Mouse (Mus musculus) bone marrow, adult 2 months (tissue): Measurements from ENCODE around the gene Sorcs1. TPM values are rescaled to one million over a fixed set of nuclear protein-coding genes. Genes with fewer than 3 reads are reported as not detected.

Experiments
- H3K27ac ChIP-seq: fragments of 200-500 bp; 2 replicates; pipeline ENCODE4 v1.5.1; 2012; ENCODE audit warnings: low read depth, mild to moderate bottlenecking, control low read depth, inconsistent platforms, low read length; ENCODE audit not compliant: control insufficient read depth, poor library complexity, insufficient read depth
- H3K4me1 ChIP-seq: fragments of 200-500 bp; 2 replicates; pipeline ENCODE4 v1.6.1; 2011; ENCODE audit warnings: low read length; ENCODE audit not compliant: control insufficient read depth, insufficient read depth
- H3K4me3 ChIP-seq: fragments of 200-500 bp; replicated peaks from 2 replicates; pipeline ENCODE3; 2011; ENCODE audit warnings: mild to moderate bottlenecking, low read depth, low read length, control low read depth; ENCODE audit not compliant: control insufficient read depth
- CTCF ChIP-seq: fragments of 200-500 bp; IDR thresholded peaks from 2 replicates; pipeline ENCODE4 v1.5.1; 2011; ENCODE audit warnings: low read length, control low read depth; ENCODE audit not compliant: control insufficient read depth, insufficient read depth
- POLR2A ChIP-seq: fragments of 200-500 bp; IDR thresholded peaks from 2 replicates; pipeline ENCODE4 v1.6.1; 2011; ENCODE audit warnings: low read depth, mild to moderate bottlenecking, control low read depth, low read length, borderline replicate concordance; ENCODE audit not compliant: control insufficient read depth
- WGBS: fragments of 180-500 bp; shearing (Covaris S2); methylation state at CpG from one replicate; pipeline ENCODE4 v1.1.7; 2018; 5-methylcytosine and 5-hydroxymethylcytosine counted together
- polyA plus RNA-seq: library from polyadenylated mRNA; stranded (reverse); fragments of >200 nt; gene quantifications from 2 replicates; pipeline ENCODE4 v1.2.4, GENCODE M21; 2011; ENCODE audit warnings: low replicate concordance; ENCODE audit not compliant: missing spikeins, insufficient read depth, insufficient read length

The Sorcs1 gene
- polyA plus RNA-seq, 1 experiment, result not detected

- 40% methylated on average over 3 of the region's 3 CpGs for WGBS
- Histone ChIP-seq H3K4me1 (no peaks in the 10 kb centered on the region), H3K27ac (no peak overlapping the region), H3K4me3 (no peak overlapping the region)
- TF ChIP-seq POLR2A (no peak), CTCF (no peak)
Measured at GRCm38 (mm10) chr19:50439464-50439881, 239.0 kb downstream of the Sorcs1 start.

- no peak for TF ChIP-seq POLR2A
- H3K27ac ChIP-seq, result no peak overlapping the region
- WGBS, result 64% methylated on average over 1 of the region's 1 CpGs
- H3K4me1 ChIP-seq, result no peaks in the 10 kb centered on the region
- no peak overlapping the region for H3K4me3 ChIP-seq
Measured at GRCm38 (mm10) chr19:50422928-50423327, 255.5 kb downstream of the Sorcs1 start.

- no peak overlapping the region for H3K27ac ChIP-seq
- no peak overlapping the region for H3K4me3 ChIP-seq
- 60% methylated on average over 14 of the region's 14 CpGs for WGBS
- TF ChIP-seq POLR2A, result no peak
- no peak for TF ChIP-seq CTCF
- H3K4me1 ChIP-seq, result no peaks in the 10 kb centered on the region
Measured at GRCm38 (mm10) chr19:50418962-50419720, 259.3 kb downstream of the Sorcs1 start.

DNA sequence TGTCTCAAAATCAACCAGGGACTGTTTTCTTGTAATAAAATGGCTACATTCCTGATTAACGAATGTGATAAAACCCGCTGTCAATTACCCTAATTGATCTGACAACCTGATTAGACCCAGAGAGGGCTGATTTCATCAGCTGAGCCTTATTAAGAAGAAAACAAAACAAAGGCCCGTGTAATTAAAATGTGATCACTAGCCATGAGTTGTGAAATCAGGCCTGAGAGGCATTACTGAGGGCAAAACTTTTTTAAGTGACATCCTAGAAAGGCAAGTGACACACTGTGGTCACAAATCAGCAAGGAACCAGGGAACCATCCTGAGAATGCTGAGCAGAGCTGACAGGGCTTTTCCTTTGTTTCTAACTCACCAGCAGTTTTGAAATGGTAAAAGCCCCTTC lies 267.9 kb downstream of the Sorcs1 start:
- Histone ChIP-seq H3K27ac (no peak overlapping the region), H3K4me1 (no peaks in the 10 kb centered on the region), H3K4me3 (no peak overlapping the region)
- no peak for TF ChIP-seq POLR2A
- no peak for TF ChIP-seq CTCF
- 75% methylated on average over 3 of the region's 3 CpGs for WGBS

DNA sequence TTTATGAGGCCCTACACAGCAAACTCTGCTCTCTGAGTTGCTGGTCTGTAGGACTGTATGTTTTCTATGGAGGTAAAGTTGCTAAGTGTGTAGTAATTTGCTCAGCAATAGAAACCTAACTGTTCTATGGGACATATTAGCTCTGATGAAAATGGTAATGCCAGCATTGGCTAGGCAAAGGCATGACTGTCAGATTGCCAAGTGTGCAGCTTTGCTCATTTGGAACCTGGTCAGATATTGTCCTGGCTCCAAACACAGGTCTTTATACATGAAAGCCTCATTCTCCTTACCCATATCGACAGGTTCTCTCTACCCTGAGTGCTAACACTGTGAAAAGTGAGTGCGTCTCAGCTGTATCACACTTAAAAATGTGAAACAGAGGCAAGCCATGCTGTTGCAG lies 280.1 kb downstream of the Sorcs1 start:
- 87% methylated on average over 2 of the region's 2 CpGs for WGBS
- TF ChIP-seq POLR2A (no peak), CTCF (no peak)
- Histone ChIP-seq H3K4me3 (no peak overlapping the region), H3K4me1 (no peaks in the 10 kb centered on the region), H3K27ac (no peak overlapping the region)

GRCm38 (mm10) chr19:50395731-50396130 lies 282.7 kb downstream of the Sorcs1 start:
- no peaks in the 10 kb centered on the region for H3K4me1 ChIP-seq
- 81% methylated on average over 6 of the region's 6 CpGs for WGBS
- H3K4me3 ChIP-seq, result no peak overlapping the region
- no peak overlapping the region for H3K27ac ChIP-seq
- TF ChIP-seq POLR2A, result no peak
- TF ChIP-seq CTCF, result no peak

DNA sequence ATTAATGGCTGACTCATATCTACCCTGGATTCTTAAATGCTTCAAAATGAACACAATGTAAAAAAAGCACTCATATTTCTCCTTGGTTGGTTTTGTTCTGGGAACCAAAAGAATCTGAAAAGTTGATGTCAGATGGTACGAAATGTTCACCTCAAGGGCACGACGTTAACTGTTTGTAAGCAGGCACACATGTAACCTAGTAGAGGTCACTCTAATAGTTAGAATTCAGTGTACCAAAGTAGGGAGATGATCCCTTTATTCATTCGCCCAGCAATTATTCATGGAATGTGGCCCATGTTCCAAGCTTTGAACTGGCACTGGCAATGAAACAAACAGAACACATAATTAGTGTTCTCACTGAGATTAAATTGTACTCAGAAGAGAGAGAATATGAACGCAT lies 284.3 kb downstream of the Sorcs1 start:
- H3K4me1 ChIP-seq, result no peaks in the 10 kb centered on the region
- no peak overlapping the region for H3K4me3 ChIP-seq
- 83% methylated on average over 5 of the region's 5 CpGs for WGBS
- H3K27ac ChIP-seq, result no peak overlapping the region
- no peak for TF ChIP-seq CTCF
- no peak for TF ChIP-seq POLR2A

GRCm38 (mm10) chr19:50389925-50390552 lies 288.4 kb downstream of the Sorcs1 start:
- 74% methylated on average over 9 of the region's 9 CpGs for WGBS
- TF ChIP-seq POLR2A, result no peak
- TF ChIP-seq CTCF, result no peak
- Histone ChIP-seq H3K4me1 (no peaks in the 10 kb centered on the region), H3K4me3 (no peak overlapping the region), H3K27ac (no peak overlapping the region)
